Mouse (Mus musculus) heart, postnatal 36 days (tissue): ENCODE measurements around the gene Thap4. TPM values are rescaled to one million over a fixed set of nuclear protein-coding genes. Genes with fewer than 3 reads are reported as not detected.

Experiments
- DNase-seq, 2 experiments: peaks; one replicate each; pipeline ENCODE4 v3.0.0; 2021 to 2022
- intact Hi-C: fragments of 180-260 bp; cut with DNase I; formaldehyde crosslinking; loops from one replicate; pipeline ENCODE4 v1.15.1; 2025
- total RNA-seq, 2 experiments: library from RNA; stranded (reverse); gene quantifications; 2 replicates each; pipeline ENCODE4 v1.2.3; 2021

Thap4 gene
- total RNA-seq, 2 experiments from 2014 or later, result 77.9 to 88.1 TPM

- DNase-seq, result no peak
- intact Hi-C loops, result no loop called here
These were observed 98.2 kb downstream of the Thap4 start for GRCm38 (mm10) chr1:93656325-93657024.

GRCm38 (mm10) chr1:93654798-93655197 is 99.9 kb downstream of the Thap4 start:
- no peak for DNase-seq

GRCm38 (mm10) chr1:93654275-93654674 is 100.4 kb downstream of the Thap4 start:
- no peak for DNase-seq
- intact Hi-C loops, result no loop called here

More at GRCm38 (mm10) chr1:93654798-93655197, 99.9 kb downstream of the Thap4 start:
- intact Hi-C loops, result no loop called here

Other genes with a start within 250 kb of the Thap4 start
- gene Farp2, start 242.8 kb downstream of the Thap4 start, total RNA-seq, result 10 to 100 TPM; 19.5 to 20.2 TPM
- gene Stk25, start 96.2 kb downstream of the Thap4 start, total RNA-seq, result 100 to 1,000 TPM in 1 of 2 experiments, 10 to 100 TPM in 1; 98.2 to 103 TPM
- gene Bok, start 69.2 kb downstream of the Thap4 start, total RNA-seq, result 1 to 10 TPM; 3.3 to 4.1 TPM
- gene Atg4b, start 3.4 kb downstream of the Thap4 start, total RNA-seq, result 10 to 100 TPM; 38.4 to 39.6 TPM
- gene Dtymk, start 47.1 kb upstream of the Thap4 start, total RNA-seq, result 10 to 100 TPM; 20.9 to 22.0 TPM
- 10 to 100 TPM; 10.3 to 15.8 TPM for gene Ing5, start 49.1 kb upstream of the Thap4 start, total RNA-seq
- 10 to 100 TPM; 32.9 to 46.5 TPM for gene D2hgdh, start 70.0 kb upstream of the Thap4 start, total RNA-seq
- under 1 TPM; 0.11 to 0.31 TPM for gene Gal3st2, start 106.4 kb upstream of the Thap4 start, total RNA-seq
- under 1 TPM; 0.38 to 0.86 TPM for gene Gal3st2b, start 163.4 kb upstream of the Thap4 start, total RNA-seq
- under 1 TPM; 0.78 to 0.95 TPM for gene Gal3st2c, start 235.6 kb upstream of the Thap4 start, total RNA-seq